Mouse (Mus musculus) spleen, postnatal 4 days (tissue): ENCODE measurements around the gene Tpm1.

Experiments used
- DNase-seq, 2 experiments: peaks; one replicate each; pipeline ENCODE4 v3.0.0; 2022; ENCODE audit warnings: low spot score in 2 of 2

Gene Tpm1

DNA sequence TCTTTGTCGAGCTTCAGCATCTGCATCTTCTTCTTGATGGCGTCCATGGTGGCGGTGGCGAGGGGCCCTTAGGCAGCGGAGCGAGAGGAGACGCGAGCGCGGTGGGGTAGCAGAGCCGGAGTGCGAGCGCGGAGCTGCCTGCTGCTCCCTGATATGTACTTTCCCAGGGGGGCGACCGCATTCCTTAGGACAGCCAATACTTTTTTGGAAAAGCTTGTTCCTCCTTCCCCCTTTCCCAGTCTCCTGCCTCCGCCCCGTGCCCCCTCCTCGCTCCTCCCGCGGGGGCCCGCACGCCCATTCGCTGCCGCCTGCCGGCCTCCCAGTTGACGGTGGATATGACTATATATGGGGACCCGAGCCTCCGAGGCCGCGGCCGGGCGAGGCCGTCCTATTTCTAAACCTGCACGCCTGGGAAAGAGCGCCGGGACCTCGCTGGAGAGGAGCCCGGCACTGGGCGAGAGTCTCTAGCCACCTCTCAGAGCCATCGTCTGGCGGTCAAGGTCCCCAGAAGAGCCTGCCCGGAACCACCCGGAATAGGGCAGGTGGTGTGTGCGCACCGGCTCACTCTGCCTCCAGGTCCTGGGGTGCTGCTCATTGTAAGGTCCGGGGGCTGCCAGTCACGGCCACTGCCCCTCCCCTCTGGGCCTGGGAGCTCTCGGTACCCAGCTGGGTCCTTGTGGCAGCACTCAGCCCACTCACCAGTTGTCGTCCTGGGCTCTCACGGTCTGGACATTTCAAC lies at the start of gene Tpm1:
Tpm1 (minus strand) TSS at position 321 of the 739 bp plus-strand sequence.
- DNase-seq: no peak

DNA sequence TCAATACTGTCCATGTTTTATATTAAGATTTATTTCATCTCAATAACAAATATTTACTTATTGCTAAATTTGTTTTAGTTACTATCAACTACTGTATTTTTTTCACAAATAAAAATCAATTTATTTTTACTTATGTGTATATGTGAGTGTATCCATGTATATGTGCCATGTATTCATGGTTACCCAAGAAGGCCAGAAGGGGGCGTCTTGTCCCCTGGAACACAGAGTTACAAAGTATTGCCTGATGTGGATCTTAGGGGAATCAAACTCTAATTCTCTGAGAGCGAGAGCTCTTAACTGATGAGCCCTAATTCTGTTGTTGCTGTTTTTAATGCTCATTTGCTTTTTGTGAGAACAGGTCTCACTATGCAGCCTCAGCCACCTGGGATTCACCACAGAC lies 45.2 kb upstream of the Tpm1 start:
- DNase-seq: no peak

GRCm38 (mm10) chr9:67092210-67092609 lies 43.0 kb upstream of the Tpm1 start:
- no peak for DNase-seq

GRCm38 (mm10) chr9:67091598-67091997 lies 42.4 kb upstream of the Tpm1 start:
- DNase-seq: no peak

GRCm38 (mm10) chr9:67091151-67091550 lies 41.9 kb upstream of the Tpm1 start:
- no peak for DNase-seq

GRCm38 (mm10) chr9:67090633-67091045 lies 41.4 kb upstream of the Tpm1 start:
- no peak for DNase-seq

DNA sequence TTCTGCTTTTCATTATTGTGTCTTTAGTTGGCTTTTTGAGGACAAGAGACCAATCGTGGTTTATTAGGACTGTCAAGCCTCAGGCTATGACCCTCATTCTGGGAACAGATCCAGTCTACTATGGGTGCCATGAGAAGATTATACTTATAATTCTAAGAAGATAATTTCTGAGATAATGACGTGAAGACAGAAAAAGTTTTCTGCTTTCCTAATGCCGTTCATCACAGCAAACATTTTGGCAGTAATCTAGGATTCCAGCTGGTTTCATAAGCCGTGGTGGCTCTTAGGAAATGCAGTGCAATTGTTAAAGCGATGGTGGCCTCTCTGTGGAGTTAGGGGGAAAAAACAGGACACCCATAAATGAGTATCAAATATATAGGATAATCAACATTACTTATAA lies 40.0 kb upstream of the Tpm1 start:
- DNase-seq: no peak

DNA sequence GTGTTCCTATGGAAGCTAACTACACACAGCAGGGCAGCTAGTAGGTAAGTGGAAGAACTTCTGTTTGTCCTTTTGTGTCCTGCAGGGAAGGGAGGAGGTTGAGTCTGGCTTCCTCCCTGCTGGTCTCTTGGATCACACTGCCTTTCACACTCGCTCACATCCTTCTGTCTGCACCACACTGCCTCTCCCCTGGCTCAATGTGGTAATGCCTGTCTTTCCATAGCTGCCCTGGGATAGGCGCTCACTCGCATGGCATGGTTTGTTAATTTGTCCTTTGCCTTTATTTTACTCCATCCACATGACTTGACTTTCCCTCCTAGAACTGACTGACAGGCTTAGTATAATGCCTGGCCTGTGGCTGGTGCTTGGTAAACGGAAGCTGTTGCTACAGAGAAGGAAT lies 34.6 kb upstream of the Tpm1 start:
- DNase-seq: no peak

GRCm38 (mm10) chr9:67081688-67082087 lies 32.5 kb upstream of the Tpm1 start:
- no peak for DNase-seq

DNA sequence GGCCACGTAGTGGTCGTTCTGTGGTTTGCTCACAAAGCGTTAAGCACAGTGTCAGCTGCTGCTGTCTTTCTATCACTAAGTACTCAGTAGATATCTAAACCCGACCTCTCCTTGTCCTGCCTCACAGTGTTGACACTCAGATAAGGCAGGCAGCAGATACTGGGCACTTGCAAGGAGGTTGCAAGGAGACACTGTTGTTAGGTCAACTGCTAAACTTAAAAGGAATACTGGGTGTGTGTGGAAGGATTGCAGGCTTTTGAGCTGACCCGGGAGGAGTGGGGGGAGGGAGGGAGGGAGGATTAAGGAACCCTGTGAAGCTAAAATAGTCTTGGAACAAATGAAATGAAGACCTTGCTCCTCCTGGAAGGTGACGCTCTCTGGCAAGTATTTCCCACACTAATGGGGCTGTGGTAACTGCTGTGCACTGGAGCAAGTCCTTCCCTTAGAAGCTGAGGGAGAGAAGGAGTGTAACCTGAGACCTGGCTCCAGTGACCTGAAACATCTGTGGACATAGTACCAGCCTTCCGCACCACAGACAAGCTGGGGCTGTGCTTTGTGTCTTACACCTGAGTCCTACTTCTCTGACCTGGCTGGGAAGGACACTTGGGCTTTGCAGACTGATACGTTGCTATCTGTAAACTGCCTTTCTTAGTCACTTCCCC lies 28.6 kb upstream of the Tpm1 start:
- no peak for DNase-seq

GRCm38 (mm10) chr9:67077266-67077657 lies 28.1 kb upstream of the Tpm1 start:
- no peak for DNase-seq

DNA sequence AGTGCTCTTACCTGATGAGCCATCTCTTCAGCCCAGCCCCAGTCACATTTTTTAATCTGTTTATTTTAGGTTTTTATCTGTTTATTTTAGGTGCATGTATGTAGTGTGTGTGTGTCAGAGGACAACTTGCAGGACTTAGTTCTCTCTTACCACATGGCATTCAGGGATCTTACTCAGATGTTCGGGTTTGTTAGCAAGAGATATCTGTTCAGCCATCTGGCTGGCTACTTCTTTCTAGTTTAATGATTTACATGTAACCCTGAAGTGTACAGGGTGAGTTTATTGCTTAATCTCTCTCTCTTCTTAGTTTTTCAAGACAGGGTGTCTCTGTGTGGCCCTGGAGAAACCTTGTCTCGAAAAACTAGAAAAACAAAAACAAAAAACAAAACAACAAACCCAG lies 23.0 kb upstream of the Tpm1 start:
- no peak for DNase-seq

DNA sequence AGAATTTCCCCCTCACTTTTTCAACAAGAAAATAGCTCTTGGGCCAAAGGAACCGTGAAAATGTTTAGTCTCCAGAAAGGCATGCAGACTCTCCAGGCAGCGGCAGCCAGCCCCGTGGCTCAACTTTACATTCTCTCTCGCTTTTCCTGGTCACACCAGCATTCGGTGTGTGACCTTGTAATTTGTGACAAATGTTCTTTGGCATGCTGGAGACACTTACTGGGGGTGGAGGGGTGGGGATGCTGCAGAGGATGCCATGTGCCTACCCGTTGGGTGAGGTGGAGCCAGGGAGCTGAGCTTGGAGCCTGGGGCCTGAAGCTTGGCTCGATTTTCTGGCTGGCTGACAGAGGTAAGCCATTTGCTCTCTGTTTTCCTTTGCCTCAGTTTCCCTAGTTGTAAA lies 22.4 kb upstream of the Tpm1 start:
- no peak for DNase-seq

DNA sequence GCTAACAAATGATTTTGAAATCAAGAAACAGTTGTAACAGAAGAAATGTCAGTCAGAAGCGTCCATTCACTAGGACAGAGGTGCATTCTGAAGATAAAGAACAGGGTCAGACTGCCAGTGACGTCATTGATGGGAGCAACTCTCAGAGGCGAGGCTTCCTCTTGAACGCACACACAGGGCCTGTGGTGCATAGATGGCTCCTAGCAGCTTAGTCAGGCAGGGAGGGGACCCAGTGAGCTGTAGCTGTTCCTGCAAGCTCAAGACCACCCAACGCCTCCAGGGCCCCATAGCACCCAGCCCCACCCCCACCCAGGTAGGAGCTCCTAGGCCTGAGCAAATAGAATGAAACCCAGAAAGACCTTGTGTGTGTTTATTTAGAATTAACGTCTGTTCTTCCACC lies 21.9 kb upstream of the Tpm1 start:
- DNase-seq: no peak

DNA sequence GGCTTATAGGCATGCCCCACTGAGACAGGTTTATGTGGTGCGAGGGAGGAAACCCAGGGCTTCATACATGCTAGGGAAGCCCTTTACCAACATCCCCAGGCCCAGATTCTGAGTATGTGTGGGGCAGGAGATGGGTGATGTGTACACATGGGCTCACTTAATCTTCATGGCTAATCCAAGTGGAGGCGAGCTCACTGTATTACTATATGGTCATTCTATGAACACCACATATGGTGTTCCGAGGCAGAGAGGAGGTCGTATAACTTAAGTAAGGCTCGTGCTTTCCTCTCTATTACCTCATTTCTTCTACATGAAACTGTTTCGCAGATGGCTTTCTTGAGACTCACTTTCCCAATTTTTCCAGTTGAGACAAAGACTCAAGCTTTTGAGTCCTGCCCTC lies 17.4 kb upstream of the Tpm1 start:
- no peak for DNase-seq

GRCm38 (mm10) chr9:67059714-67060113 lies 10.5 kb upstream of the Tpm1 start:
- DNase-seq: no peak

DNA sequence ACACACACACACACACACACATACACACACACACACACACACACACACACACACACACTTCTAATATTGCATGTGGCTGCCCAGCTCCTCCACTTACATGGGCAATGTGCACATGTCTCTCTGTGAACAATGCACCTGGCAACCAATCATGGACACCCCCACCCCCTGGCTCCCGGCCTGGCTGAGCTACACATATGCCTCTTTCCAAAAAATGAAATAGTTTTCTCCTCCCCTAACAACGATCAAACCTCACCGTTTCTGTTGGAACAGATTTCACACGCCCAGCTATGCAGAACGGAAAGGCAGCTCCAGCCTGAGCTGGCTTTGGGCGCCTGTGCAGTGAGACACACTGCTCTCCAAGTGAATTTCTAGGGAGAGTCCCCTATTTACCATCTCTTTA lies 9.2 kb upstream of the Tpm1 start:
- DNase-seq: no peak

- no peak for DNase-seq
Observed at GRCm38 (mm10) chr9:67050736-67051337, 1.6 kb upstream of the Tpm1 start.

GRCm38 (mm10) chr9:67049836-67050235 lies 630 bp upstream of the Tpm1 start:
- no peak for DNase-seq

- no peak for DNase-seq
Observed at GRCm38 (mm10) chr9:67048483-67049085, 622 bp downstream of the Tpm1 start.

DNA sequence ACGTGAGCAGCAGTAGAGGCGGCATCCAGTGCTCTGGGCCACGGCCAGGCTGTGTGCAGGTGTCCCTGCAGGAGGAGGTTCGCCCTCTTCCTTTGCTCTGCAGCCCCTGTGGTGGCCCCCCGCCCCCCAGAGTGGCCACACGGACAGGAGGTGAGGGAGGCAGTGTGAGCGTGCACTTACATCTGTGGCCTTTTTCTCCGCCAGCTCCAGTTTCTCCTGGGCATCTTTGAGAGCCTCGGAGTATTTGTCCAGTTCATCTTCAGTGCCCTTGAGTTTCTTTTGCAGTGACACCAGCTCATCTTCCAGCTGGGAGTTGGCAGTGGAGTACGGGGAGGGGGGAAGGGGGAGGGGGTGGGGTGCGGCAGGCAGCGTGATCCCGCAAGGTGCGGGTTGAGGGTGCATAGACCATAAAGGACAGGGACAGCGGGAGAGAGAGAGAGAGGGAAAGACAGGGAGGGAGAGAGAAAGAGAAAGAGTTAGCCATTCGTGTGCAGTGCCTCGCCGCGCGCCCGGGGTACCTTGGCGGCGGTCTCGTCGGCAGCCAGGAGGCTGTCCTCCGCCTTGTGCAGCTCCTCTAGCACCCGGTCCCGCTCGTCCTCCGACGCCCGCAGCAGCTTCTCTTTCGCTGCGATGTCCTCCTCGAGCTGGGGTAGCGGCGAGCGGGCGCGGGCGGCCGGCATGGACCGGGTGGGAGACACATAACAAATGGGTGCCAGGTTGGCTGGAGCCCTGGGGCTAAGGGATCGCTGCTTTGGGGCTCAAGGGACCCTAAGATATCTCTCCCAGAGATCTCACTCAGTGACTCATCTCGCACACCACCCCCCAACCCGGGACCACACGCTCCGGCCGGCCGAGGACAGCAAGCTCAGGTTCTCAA lies 1.4 kb downstream of the Tpm1 start:
- DNase-seq: no peak
